Mouse (Mus musculus): ENCODE measurements around the gene Tmem110.

- no peak for TF ChIP-seq CTCF (IDR thresholded peaks at IDR 0.05; ENCODE audit: insufficient read depth, low read depth, low read length)
- no peak for TF ChIP-seq POLR2A (IDR thresholded peaks at IDR 0.05; ENCODE audit: insufficient read depth, low read depth, low read length)
Observed at GRCm38 (mm10) chr14:30801756-30802155, 23.6 kb upstream of the Tmem110 start.

All from olfactory bulb, adult 2 months (tissue).